Mouse (Mus musculus) stomach, embryonic 14.5 days (tissue): ENCODE data around the gene Zdhhc23. TPM values are rescaled to one million over a fixed set of nuclear protein-coding genes. Genes with fewer than 3 reads are reported as not detected.

ENCODE experiments used
- ATAC-seq: fragments of 200-750 bp; cut with Nextera tagmentation; 2 replicates; pipeline ENCODE4 v1.8.0; 2017; ENCODE audit warnings: low read depth, moderate TSS enrichment; ENCODE audit not compliant: insufficient number of reproducible peaks, insufficient read depth, low FRiP score
- H3K27ac ChIP-seq: fragments of 300-500 bp; sonication (generic); 2 replicates; pipeline ENCODE4 v1.5.1; 2014; ENCODE audit warnings: mild to moderate bottlenecking, low read length, moderate library complexity, mixed read lengths
- H3K27me3 ChIP-seq: fragments of 300-500 bp; sonication (generic); 2 replicates; pipeline ENCODE4 v1.6.1; 2014; ENCODE audit warnings: low read length, control low read depth, mixed read lengths; ENCODE audit not compliant: control insufficient read depth, insufficient read depth
- H3K36me3 ChIP-seq: fragments of 300-500 bp; sonication (generic); 2 replicates; pipeline ENCODE4 v1.6.1; 2014; ENCODE audit warnings: mild to moderate bottlenecking, control low read depth, low read length, moderate library complexity, mixed read lengths; ENCODE audit not compliant: control insufficient read depth, insufficient read depth
- H3K4me1 ChIP-seq: fragments of 300-500 bp; sonication (generic); 2 replicates; pipeline ENCODE4 v1.6.1; 2014; ENCODE audit warnings: low read length, control low read depth, mixed read lengths; ENCODE audit not compliant: control insufficient read depth, insufficient read depth
- H3K4me2 ChIP-seq: fragments of 300-500 bp; sonication (generic); replicated peaks from 2 replicates; pipeline ENCODE4 v1.6.1; 2014; ENCODE audit warnings: low read depth, low read length, control low read depth
- H3K4me3 ChIP-seq: fragments of 300-500 bp; sonication (generic); 2 replicates; pipeline ENCODE4 v1.5.1; 2014; ENCODE audit warnings: low read depth, low read length, control low read depth
- H3K9ac ChIP-seq: fragments of 300-500 bp; sonication (generic); replicated peaks from 2 replicates; pipeline ENCODE4 v1.6.1; 2014; ENCODE audit warnings: low read depth, mild to moderate bottlenecking, control low read depth, low read length, moderate library complexity, mixed read lengths
- H3K9me3 ChIP-seq: fragments of 300-500 bp; sonication (generic); 2 replicates; pipeline ENCODE4 v1.6.1; 2016; ENCODE audit warnings: low read depth, low read length, control low read depth; ENCODE audit not compliant: control insufficient read depth
- WGBS: fragments of 180-500 bp; shearing (Covaris S2); extraction: QIAGEN DNeasy Blood & Tissue Kit; methylation state at CpG from one replicate; pipeline ENCODE4 v1.1.7; 2014; 5-methylcytosine and 5-hydroxymethylcytosine counted together
- microRNA-seq: library from miRNA; unstranded; fragments of <30 nt; microRNA quantifications from one replicate; pipeline ENCODE4, GENCODE M21; 2016
- polyA plus RNA-seq: library from polyadenylated mRNA; unstranded; fragments of >200 nt; fragmentation: Nextera tagmentation; extraction: Ambion mirVana; gene quantifications from 2 replicates; pipeline ENCODE4 v1.2.1, GENCODE M21; 2014

Zdhhc23 gene
- polyA plus RNA-seq, 1 experiment from 2014 or later = 3.2 TPM

DNA sequence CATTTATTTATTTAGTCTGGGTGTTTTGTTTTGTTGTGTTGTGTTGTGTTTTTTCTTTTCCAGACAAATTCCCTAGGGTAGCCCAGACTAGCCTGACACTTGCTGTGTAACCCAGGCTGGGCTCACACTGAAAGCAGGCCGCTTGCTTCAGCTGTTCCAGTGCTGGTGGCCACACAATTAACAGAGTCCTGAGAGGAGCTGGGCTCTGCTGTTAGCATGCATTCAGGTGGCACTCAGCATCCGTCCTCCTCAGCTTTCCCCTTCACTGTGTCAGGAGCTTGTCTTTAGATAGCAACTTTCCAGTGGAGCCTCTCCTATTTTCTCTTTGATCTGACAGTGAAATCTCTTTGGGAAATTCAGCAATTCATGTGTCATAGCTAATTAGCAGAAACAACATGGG lies 57.6 kb downstream of the Zdhhc23 start:
- no peak overlapping the region for H3K27ac ChIP-seq
- H3K4me1 ChIP-seq = no peaks in the 10 kb centered on the region
- H3K4me3 ChIP-seq = no peak overlapping the region
- H3K27me3 ChIP-seq = no peaks in the 10 kb centered on the region
- H3K36me3 ChIP-seq = no peaks in the 10 kb centered on the region
- ATAC-seq = no peak
- WGBS = 74% methylated on average over 2 of the region's 2 CpGs
- H3K9me3 ChIP-seq = no peaks in the 10 kb centered on the region
- H3K4me2 ChIP-seq = no peak overlapping the region
- H3K9ac ChIP-seq = no peak overlapping the region

DNA sequence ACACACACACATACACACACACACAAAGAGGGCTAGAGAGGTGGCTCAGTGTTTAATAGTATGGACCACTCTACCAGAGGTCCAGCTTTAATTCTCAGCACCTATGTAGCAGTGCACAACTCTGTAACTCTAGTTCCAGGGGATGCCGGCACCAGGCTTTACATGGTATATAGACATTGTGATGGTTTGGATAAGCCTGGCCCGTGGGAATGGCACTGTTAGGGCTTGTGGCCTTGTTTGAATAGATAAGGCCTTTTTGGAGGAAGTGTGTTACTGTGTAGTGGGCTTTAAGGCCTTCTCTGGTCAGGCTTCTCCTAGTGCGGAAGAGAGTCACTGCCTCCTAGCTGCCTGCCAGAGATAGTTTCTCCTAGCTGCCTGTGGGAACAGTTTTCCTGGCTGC lies 60.7 kb downstream of the Zdhhc23 start:
- Histone ChIP-seq H3K36me3 (no peaks in the 10 kb centered on the region), H3K9ac (no peak overlapping the region), H3K27ac (no peak overlapping the region), H3K9me3 (no peaks in the 10 kb centered on the region), H3K4me3 (no peak overlapping the region), H3K4me1 (no peaks in the 10 kb centered on the region), H3K4me2 (no peak overlapping the region), H3K27me3 (no peaks in the 10 kb centered on the region)
- WGBS = 76% methylated on average over 3 of the region's 3 CpGs
- ATAC-seq = peak; percentile 65; the same call in 1 of the 2 replicates

Small RNAs within 50 kb of the gene (microRNA-seq; reads per million reads assigned to microRNA genes)
- gene Mir3470b = not detected

Other genes starting within 250 kb of the Zdhhc23 start
- gene Drd3, start 225.8 kb downstream of the Zdhhc23 start, polyA plus RNA-seq = not detected in 2 replicates
- gene Ccdc191, start 90.0 kb downstream of the Zdhhc23 start, polyA plus RNA-seq = 8.9 and 10.7 TPM in 2 replicates
- 36.0 and 36.4 TPM in 2 replicates for gene Qtrt2, start 53.0 kb downstream of the Zdhhc23 start, polyA plus RNA-seq
- gene Gramd1c, start 83.6 kb upstream of the Zdhhc23 start, polyA plus RNA-seq = 7.5 and 8.5 TPM in 2 replicates
- 62.7 and 64.3 TPM in 2 replicates for gene Atp6v1a, start 159.9 kb upstream of the Zdhhc23 start, polyA plus RNA-seq
- 58.6 and 60.1 TPM in 2 replicates for gene Naa50, start 160.0 kb upstream of the Zdhhc23 start, polyA plus RNA-seq
- gene Usf3, start 193.5 kb upstream of the Zdhhc23 start, polyA plus RNA-seq = 7.0 and 7.8 TPM in 2 replicates